Mouse (Mus musculus) mouse trophoblast stem cell (cell line): Measurements from ENCODE around the gene Dnase2a.
"Not testable (repeated sequence)": the region's sequence is repeated elsewhere in the genome, so short reads cannot be mapped to it uniquely, and the experiment has no call there.

Experiments
- in situ Hi-C, 2 experiments: fragments of 300-500 bp; cut with MseI, MboI; formaldehyde crosslinking; loops; 2 replicates in 1 of 2; 3 replicates in 1 of 2; pipeline ENCODE4 v1.15.1; 2025

Gene Dnase2a

GRCm38 (mm10) chr8:84907979-84908378, 381 bp upstream of the Dnase2a start:
- in situ Hi-C loops: not testable (repeated sequence)

DNA sequence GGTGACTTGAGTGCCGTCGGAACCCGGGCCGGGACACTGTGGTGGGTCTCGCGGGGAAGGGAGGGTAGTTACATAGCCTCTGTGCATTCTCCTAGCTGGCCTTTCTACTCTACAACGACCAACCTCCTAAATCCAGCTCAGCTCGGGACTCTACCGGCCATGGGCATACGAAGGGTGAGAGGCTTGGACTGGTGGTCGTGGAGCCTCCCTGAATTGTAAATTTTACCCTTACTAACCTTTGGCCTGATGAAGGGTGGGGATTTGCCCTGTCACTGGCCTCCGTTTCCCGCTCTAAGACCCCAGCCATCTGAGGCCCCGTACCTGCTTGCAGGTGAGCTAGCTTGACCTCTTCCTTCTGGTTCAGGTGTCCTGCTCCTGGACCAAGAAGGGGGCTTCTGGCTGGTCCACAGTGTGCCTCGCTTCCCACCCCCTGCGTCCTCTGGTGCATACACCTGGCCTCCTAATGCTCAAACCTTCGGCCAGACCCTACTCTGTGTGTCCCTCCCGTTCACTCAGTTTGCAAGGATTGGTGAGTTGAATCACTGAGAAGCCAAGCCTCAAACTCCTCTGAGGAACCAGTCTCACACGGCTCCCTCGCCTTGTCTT, 905 bp downstream of the Dnase2a start:
- in situ Hi-C loops: no loop called here

GRCm38 (mm10) chr8:84909949-84910348, 1.6 kb downstream of the Dnase2a start:
- in situ Hi-C loops: no loop called here

DNA sequence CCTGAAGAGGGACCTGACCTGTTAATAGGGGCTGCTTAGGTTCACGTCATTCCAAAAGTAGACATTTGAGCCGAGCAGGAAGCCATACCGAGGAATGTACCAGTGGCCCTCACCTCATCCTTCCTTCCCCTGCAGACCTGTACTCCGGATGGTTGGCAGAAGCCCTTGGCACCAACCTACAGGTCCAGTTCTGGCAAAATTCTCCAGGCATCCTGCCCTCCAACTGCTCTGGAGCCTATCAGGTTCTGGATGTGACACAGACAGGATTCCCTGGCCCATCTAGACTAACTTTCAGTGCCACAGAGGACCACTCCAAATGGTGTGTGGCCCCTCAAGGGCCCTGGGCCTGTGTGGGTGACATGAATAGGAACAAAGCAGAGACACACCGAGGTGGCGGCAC, 2.2 kb downstream of the Dnase2a start:
- in situ Hi-C loops: no loop called here

DNA sequence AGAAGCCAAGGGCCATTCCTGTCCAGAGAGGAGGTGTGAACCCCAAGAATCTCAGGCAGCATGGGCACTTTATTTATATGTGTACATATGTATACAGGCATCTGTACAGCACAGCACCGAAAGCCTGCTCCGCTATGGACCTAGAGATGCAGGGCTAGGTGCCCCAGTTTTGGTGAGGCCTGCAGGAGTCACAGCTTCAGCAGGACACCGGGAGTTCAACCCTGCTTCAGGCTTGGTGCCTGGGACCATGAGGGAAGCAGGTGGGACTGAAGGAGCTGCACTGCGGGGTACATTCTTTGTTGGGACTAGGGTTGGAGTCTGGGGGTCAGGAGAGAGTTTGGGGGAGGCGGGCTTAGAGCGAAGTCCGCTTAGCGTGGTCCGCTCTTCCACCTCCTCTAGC, 3.5 kb downstream of the Dnase2a start:
- in situ Hi-C loops: no loop called here

- in situ Hi-C loops: no loop called here
These were observed 4.0 kb downstream of the Dnase2a start for GRCm38 (mm10) chr8:84912391-84912790.

DNA sequence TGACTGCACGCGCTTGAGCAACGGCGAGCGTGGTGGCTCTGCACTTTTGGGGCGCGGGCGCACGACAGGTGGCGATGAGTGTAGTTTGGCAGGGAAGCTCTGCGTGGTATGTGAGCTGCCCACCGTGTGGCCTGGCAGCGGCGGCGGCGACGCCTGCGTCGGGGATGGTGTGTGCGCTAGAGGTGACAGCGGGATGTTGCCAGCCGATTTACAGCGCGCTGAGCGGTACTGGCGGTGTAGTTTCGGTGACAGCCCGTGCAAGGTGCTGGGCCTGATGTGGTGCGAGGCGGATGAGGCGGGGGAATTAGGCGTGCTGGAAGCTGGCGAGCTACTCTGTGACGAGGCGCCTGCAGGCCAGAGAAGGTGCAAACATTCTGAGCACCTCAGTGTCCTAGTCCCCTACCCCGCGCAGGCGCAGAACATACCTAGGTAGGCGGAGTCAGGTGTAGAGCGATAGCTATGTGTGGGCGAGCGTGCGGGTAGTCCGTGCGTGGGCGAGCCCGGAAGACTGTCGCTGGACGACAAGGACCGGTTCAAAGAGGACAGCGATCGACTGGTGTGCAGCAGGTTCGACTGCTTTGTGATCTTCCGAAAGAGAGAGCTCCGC, 4.6 kb downstream of the Dnase2a start:
- in situ Hi-C loops: no loop called here

GRCm38 (mm10) chr8:84913502-84913900, 5.1 kb downstream of the Dnase2a start:
- in situ Hi-C loops: no loop called here

DNA sequence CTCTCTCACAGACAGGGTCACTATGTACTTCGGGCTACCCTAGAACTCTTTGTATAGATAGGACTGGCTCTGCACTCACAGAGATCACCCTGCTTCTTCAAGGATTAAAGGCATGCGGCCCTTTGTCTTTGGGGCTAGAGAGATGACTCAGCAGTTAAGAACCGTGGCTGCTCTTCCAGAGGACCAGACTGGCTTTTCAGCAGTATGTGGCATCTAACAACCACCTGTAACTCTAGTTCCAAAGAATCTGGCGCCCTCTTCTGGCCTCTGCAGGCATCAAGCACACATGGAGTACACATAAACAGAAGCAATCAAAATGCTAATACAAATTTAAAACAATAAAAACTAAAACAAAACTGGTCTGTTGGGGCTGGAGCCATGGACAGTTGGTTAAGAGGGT, 5.6 kb downstream of the Dnase2a start:
- in situ Hi-C loops: no loop called here

DNA sequence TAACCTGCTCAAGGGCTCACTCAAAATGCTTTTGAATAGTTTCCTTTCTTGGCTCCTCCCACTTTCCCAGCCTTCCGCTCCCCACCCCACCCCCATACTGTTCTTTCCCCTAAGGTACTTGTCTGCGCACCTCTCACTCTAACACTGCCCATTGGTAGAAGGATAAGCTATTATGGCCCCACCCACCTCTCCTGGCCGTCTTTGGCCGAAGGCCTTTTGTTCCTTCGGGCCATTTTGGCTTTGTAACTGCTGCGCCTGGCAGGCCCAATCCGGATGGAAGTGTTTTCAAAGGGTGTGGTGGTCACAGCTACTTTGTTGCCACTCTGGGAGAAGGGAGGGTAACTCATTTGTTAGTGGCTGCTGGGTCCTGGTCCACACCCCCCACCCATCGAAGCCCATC, 6.9 kb downstream of the Dnase2a start:
- in situ Hi-C loops: no loop called here

DNA sequence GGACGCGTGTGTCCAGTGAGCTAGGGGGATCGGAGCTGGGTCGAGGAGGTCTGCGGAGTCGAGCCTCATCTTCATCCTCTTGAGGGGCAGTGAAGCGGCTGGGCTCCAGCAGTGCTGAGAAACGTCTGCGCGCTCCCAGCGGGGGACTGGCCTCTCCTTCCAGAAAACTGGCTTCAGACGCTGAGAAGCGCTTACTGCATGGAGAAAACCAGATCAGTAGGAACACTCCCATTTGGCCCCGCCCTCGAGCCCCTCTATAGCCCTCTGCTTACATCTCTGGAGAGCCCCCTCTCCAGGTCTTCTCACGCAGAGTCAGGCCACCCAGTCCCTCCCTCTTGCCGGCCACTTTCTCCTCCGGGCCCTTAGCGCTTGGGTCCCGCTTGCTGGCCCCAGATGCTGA, 9.4 kb downstream of the Dnase2a start:
- in situ Hi-C loops: no loop called here

DNA sequence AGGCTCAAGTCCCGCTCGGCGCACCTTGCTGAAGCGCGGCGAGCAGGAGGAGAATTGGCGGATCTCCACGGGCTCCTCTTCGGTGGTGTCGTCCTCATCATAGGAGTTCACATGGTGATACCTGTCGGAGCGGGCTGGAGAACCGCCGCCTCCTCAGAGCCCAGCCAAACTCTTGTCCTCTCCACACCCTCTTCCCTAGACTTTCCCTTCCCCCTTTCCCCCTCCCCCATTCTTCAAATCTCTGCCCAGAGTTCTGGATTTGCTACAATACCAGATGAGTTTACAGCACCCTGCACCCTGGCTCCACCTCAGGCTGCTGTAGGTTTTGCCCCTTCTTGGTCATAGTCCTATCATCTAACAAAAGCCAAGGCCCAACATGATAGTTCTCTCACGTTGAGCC, 10.3 kb downstream of the Dnase2a start:
- in situ Hi-C loops: no loop called here

DNA sequence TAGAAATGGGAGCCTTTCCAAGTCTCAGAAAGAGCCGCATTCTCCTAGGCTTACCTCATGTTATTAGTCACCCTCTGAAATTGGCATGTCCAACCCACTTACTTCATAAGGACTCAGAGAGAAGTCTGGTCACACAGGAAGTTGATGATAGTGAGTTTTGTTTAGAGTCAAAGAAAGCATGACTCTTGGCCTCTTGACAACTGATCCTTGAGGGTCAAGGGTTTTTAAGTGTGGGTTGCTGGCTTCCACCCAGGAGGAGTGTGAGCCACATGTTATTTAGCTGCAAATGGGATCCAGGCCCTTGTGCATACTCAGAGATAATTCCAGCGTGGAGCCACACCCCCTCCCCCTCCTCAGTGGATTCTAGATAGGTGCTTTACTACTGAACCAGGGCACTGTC, 13.2 kb downstream of the Dnase2a start:
- in situ Hi-C loops: loop anchor here in 1 of 2 experiments (5.0 kb wide), 1 partner anchor 36 kb away; no protein-coding TSS in a partner anchor

- in situ Hi-C loops: no loop called here
These were observed 17.2 kb downstream of the Dnase2a start for GRCm38 (mm10) chr8:84925557-84925956.

DNA sequence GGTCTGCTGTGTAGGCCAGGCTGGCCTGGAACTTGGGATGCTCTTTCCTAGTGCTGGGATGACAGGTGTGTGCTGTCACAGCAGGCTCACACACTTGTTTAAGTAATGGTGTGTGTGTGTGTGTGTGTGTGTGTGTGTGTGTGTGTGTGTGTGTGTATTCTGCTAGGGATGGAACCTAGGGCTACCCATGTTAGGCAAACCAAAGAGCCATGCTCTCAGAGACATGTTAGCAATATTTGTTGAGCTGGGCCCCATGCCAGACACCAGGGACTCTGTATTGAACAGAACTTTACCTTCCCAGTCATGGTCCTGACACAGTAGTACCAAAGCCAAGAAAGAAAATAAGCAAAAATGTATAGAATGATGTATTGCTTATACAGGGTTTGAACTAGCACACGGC, 19.2 kb downstream of the Dnase2a start:
- in situ Hi-C loops: no loop called here

- in situ Hi-C loops: no loop called here
These were observed 20.3 kb downstream of the Dnase2a start for GRCm38 (mm10) chr8:84928456-84929306.

DNA sequence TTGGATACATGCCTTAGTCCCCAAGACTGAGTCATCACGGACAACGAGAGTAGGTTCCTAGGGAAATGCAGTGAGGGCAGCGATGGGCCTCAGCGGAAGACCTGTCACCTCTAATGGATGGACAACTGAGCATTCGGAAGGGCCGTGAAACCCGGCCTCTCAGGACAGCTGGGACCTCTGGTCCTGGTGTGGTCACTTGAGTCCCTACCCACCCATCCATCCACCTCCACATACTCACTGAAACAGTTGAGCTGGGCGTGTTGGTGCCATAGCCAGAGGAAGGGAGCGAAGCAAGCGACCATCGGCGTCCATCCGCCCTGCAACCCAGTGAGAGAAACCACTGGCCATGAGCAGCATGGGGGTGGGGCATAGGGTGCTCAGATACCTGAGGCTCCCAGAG, 22.2 kb downstream of the Dnase2a start:
- in situ Hi-C loops: no loop called here

DNA sequence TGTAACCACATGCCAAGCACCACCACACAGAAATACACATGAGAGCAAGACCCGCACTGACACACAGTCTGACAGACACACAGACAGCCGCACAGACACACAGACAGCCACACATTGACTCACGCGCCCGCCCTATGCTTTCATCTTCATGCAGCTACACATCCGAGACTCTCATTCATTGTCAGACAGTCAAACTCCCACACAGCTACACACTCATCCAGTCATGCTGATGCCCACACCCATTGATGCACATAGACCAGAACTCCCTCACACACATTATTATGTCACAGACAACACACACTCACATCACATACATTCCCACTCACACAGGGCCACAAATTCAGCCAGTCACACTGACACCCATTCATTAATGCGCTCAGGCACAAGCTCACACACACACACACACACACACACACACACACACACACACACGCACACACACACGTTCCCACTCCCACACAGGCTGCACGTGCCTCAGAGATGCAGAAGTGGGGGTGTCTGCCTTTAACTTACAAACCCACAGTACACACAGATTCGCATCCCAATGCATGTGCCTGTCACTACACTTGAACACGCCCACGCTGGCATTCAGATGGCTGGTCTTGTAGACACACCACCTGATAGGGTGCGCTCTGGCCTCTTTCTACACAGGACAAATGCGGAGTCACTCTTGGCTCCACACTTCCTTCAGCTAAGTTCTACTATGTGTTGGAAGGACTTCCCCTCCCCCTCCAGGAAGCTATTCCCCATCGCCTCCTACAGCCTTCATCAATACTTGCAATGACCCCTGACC, 25.6 kb downstream of the Dnase2a start:
- in situ Hi-C loops: no loop called here

DNA sequence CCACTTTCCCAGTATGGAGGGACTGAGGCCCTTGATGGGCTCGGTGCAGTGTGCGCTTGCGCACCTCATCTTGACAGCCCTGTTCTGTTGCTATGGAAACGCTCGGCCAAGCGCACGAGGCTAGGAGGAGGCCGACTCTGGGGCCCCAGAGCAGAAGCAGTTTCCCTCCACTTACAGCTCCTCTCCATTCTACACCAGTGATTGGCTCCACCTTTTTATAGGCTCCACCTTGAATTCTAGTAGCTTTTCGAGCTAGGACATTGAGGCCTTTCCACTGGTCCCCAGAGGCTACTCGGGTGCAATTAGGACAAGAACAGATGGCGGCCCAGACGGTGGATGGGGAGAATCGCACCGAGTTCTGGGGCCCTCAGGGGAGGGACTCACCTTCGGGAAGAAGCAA, 26.5 kb downstream of the Dnase2a start:
- in situ Hi-C loops: no loop called here

DNA sequence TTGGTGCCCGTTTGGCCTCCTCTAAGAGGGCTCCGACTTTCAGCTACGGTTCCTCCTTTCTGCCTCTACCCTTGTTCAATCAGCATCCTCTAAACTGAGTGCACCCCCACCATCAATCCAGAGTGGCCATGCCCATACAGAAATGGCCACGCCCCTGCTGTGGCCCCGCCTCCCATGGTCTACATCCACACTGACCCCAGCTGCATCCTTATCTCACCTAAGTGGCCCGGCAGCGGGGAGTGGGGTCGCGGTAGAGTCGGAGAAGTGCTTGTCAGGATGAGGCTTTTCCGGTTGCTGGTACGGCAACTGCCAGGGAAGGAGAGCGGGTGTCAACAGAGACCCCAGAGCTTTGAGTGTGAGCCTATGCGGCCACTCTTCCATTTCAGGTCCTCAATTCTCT, 27.1 kb downstream of the Dnase2a start:
- in situ Hi-C loops: no loop called here

- in situ Hi-C loops: no loop called here
These were observed 27.9 kb downstream of the Dnase2a start for GRCm38 (mm10) chr8:84936041-84936961.
